Mouse (Mus musculus): Measurements from ENCODE around the gene Opcml.

Opcml gene

DNA sequence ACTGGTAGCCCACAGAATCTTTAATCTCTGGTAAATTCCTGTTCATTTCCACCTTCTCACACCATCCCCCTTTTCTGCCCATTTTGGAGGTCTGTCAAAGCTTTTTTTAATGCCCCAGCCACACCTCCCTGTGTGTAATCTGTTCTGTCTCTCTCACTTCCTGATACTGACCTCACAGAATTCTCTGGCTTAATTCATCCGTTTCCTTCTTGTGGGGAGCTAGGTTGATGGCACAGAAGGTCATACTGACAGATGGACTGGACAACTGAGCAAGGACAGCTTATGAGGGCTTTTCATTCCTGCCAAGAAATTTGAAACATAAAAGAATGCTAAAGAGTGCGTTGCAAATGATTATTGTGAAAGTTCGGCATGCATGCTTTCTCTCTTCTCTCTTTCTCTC, 126.7 kb downstream of the Opcml start:
- Histone ChIP-seq H3K4me3 (replicated peaks; ENCODE audit: low read length) (no peak overlapping the region), H3K9me3 (ENCODE audit: low read length) (no peaks in the 10 kb centered on the region), H3K4me1 (replicated peaks; ENCODE audit: low read depth, low read length) (0 out of 2 replicates have a peak, but pooled peaks cover 4% of the 10 kb centered on the region), H3K36me3 (ENCODE audit: insufficient read depth, low read length) (no peaks in the 10 kb centered on the region), H3K27me3 (ENCODE audit: insufficient read depth, low read length) (no peaks in the 10 kb centered on the region)
- no peak for TF ChIP-seq CTCF (conservative IDR thresholded peaks at IDR 0.05; ENCODE audit: low read length)
- no peak for TF ChIP-seq POU5F1 (IDR thresholded peaks at IDR 0.05; ENCODE audit: borderline replicate concordance, low read length)
- no peak for TF ChIP-seq NANOG (IDR thresholded peaks at IDR 0.05; ENCODE audit: borderline replicate concordance, low read length)

DNA sequence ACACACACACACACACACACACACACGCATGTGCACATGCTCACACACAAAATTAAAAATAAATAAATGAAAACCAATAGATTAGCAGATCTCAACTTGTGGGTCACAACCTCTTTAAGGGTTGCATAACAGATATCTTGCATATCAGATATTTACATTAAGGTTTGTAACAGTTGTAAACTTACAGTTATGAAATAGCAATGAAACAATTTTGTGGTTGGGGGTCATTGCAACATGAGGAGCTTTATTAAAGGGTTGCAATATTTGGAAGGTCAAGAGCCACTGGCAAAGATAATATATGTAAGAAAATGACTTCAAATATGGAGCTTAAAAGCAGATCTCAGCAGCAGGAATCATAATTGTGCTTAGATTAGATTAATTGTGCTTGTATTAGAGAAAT, 132.9 kb downstream of the Opcml start:
- H3K4me3 ChIP-seq (replicated peaks; ENCODE audit: low read length) = no peak overlapping the region
- TF ChIP-seq NANOG (IDR thresholded peaks at IDR 0.05; ENCODE audit: borderline replicate concordance, low read length) (no peak), POU5F1 (IDR thresholded peaks at IDR 0.05; ENCODE audit: borderline replicate concordance, low read length) (no peak), CTCF (conservative IDR thresholded peaks at IDR 0.05; ENCODE audit: low read length) (no peak)
- H3K27me3 ChIP-seq (ENCODE audit: insufficient read depth, low read length) = no peaks in the 10 kb centered on the region
- no peaks in the 10 kb centered on the region for H3K9me3 ChIP-seq (ENCODE audit: low read length)
- 0 out of 2 replicates have a peak, but pooled peaks cover 4% of the 10 kb centered on the region for H3K4me1 ChIP-seq (replicated peaks; ENCODE audit: low read depth, low read length)
- H3K36me3 ChIP-seq (ENCODE audit: insufficient read depth, low read length) = no peaks in the 10 kb centered on the region

- Histone ChIP-seq H3K4me3 (replicated peaks; ENCODE audit: low read length) (no peak overlapping the region), H3K27me3 (ENCODE audit: insufficient read depth, low read length) (no peaks in the 10 kb centered on the region), H3K36me3 (ENCODE audit: insufficient read depth, low read length) (no peaks in the 10 kb centered on the region), H3K9me3 (ENCODE audit: low read length) (no peaks in the 10 kb centered on the region), H3K4me1 (replicated peaks; ENCODE audit: low read depth, low read length) (no peaks in the 10 kb centered on the region)
- TF ChIP-seq CTCF (conservative IDR thresholded peaks at IDR 0.05; ENCODE audit: low read length) = no peak
- no peak for TF ChIP-seq NANOG (IDR thresholded peaks at IDR 0.05; ENCODE audit: borderline replicate concordance, low read length)
Measured at GRCm38 (mm10) chr9:27923945-27924825, 133.6 kb downstream of the Opcml start.

DNA sequence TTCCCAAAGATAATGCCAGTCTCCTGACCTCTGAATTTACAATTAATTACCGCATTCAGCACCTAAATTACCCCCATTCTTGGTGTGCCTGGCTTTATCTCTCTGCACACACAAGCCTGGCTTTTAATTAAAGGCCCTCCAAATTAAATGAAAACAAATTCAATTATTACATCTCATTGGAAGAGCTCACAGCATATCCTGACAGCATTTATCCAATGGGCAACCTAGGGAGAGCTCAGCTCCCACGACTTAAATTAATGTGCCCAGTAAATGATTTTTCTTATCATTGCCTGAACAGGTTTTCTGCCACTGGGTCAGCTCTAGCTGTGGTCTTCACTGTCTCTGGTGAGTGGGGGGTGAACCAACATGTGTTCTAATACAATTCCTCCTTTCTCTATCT, 135.1 kb downstream of the Opcml start:
- H3K4me1 ChIP-seq (replicated peaks; ENCODE audit: low read depth, low read length) = no peaks in the 10 kb centered on the region
- H3K4me3 ChIP-seq (replicated peaks; ENCODE audit: low read length) = no peak overlapping the region
- no peaks in the 10 kb centered on the region for H3K36me3 ChIP-seq (ENCODE audit: insufficient read depth, low read length)
- H3K9me3 ChIP-seq (ENCODE audit: low read length) = no peaks in the 10 kb centered on the region
- no peak for TF ChIP-seq NANOG (IDR thresholded peaks at IDR 0.05; ENCODE audit: borderline replicate concordance, low read length)
- TF ChIP-seq POU5F1 (IDR thresholded peaks at IDR 0.05; ENCODE audit: borderline replicate concordance, low read length) = no peak
- TF ChIP-seq CTCF (conservative IDR thresholded peaks at IDR 0.05; ENCODE audit: low read length) = no peak
- H3K27me3 ChIP-seq (ENCODE audit: insufficient read depth, low read length) = no peaks in the 10 kb centered on the region

DNA sequence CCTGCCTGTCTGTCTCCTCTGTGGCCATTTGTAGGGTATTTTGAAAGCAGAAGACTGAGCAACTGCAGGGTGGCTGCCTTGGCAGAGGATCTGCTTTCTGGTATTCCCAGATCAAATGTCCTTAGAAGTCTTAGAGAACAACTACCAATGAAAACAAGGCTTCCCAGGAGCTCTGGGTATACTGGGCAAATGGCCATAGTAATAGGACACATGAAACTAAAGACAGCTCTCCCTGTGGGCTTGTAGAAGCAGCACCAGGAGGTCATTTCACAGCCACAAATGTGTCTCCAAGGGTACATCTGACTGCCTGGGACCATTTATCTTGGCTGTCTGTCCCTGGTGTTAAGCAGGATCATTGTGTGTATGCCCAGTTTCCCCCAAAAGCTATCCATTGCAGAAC, 146.7 kb downstream of the Opcml start:
- no peaks in the 10 kb centered on the region for H3K4me1 ChIP-seq (replicated peaks; ENCODE audit: low read depth, low read length)
- no peaks in the 10 kb centered on the region for H3K9me3 ChIP-seq (ENCODE audit: low read length)
- H3K36me3 ChIP-seq (ENCODE audit: insufficient read depth, low read length) = no peaks in the 10 kb centered on the region
- no peaks in the 10 kb centered on the region for H3K27me3 ChIP-seq (ENCODE audit: insufficient read depth, low read length)
- H3K4me3 ChIP-seq (replicated peaks; ENCODE audit: low read length) = no peak overlapping the region
- TF ChIP-seq CTCF (conservative IDR thresholded peaks at IDR 0.05; ENCODE audit: low read length) = no peak
- no peak for TF ChIP-seq POU5F1 (IDR thresholded peaks at IDR 0.05; ENCODE audit: borderline replicate concordance, low read length)
- no peak for TF ChIP-seq NANOG (IDR thresholded peaks at IDR 0.05; ENCODE audit: borderline replicate concordance, low read length)

- Histone ChIP-seq H3K4me3 (replicated peaks; ENCODE audit: low read length) (no peak overlapping the region), H3K4me1 (replicated peaks; ENCODE audit: low read depth, low read length) (no peaks in the 10 kb centered on the region), H3K9me3 (ENCODE audit: low read length) (no peaks in the 10 kb centered on the region), H3K36me3 (ENCODE audit: insufficient read depth, low read length) (no peaks in the 10 kb centered on the region), H3K27me3 (ENCODE audit: insufficient read depth, low read length) (no peaks in the 10 kb centered on the region)
- TF ChIP-seq POU5F1 (IDR thresholded peaks at IDR 0.05; ENCODE audit: borderline replicate concordance, low read length) (no peak), NANOG (IDR thresholded peaks at IDR 0.05; ENCODE audit: borderline replicate concordance, low read length) (no peak), CTCF (conservative IDR thresholded peaks at IDR 0.05; ENCODE audit: low read length) (no peak)
Measured at GRCm38 (mm10) chr9:27937660-27938059, 147.1 kb downstream of the Opcml start.

- TF ChIP-seq CTCF (conservative IDR thresholded peaks at IDR 0.05; ENCODE audit: low read length) (no peak), POU5F1 (IDR thresholded peaks at IDR 0.05; ENCODE audit: borderline replicate concordance, low read length) (no peak)
- Histone ChIP-seq H3K4me1 (replicated peaks; ENCODE audit: low read depth, low read length) (no peaks in the 10 kb centered on the region), H3K9me3 (ENCODE audit: low read length) (no peaks in the 10 kb centered on the region), H3K4me3 (replicated peaks; ENCODE audit: low read length) (no peak overlapping the region), H3K36me3 (ENCODE audit: insufficient read depth, low read length) (no peaks in the 10 kb centered on the region), H3K27me3 (ENCODE audit: insufficient read depth, low read length) (no peaks in the 10 kb centered on the region)
Measured at GRCm38 (mm10) chr9:27945323-27946010, 154.9 kb downstream of the Opcml start.

GRCm38 (mm10) chr9:27951110-27951509, 160.5 kb downstream of the Opcml start:
- Histone ChIP-seq H3K36me3 (ENCODE audit: insufficient read depth, low read length) (no peaks in the 10 kb centered on the region), H3K27me3 (ENCODE audit: insufficient read depth, low read length) (no peaks in the 10 kb centered on the region), H3K4me1 (replicated peaks; ENCODE audit: low read depth, low read length) (no peaks in the 10 kb centered on the region), H3K4me3 (replicated peaks; ENCODE audit: low read length) (no peak overlapping the region), H3K9me3 (ENCODE audit: low read length) (no peaks in the 10 kb centered on the region)
- TF ChIP-seq CTCF (conservative IDR thresholded peaks at IDR 0.05; ENCODE audit: low read length) (no peak), NANOG (IDR thresholded peaks at IDR 0.05; ENCODE audit: borderline replicate concordance, low read length) (no peak), POU5F1 (IDR thresholded peaks at IDR 0.05; ENCODE audit: borderline replicate concordance, low read length) (no peak)
